Comparison of ENCODE assay signal across 24 mouse cellular contexts in genomic region chr12:73392507-73392906, GRCm38 (mm10).
DNase-seq lines count a peak whose midpoint lies in the region; ATAC-seq and TF ChIP-seq lines count a peak whose summit lies in the region.
"Had no signal": no experiment of that assay in that cellular context is flagged by ENCODE, and none has a peak within 500 bp of the region (broad histone marks: within the 10 kb centered on the region; RNA-seq: fewer than 3 reads in every experiment).

No protein-coding gene starts in this region.

- H3K9me3 ChIP-seq in embryonic facial prominence, embryonic 10.5 days: peaks cover 1% of the 10 kb centered on the region; the same call in 1 of the 2 replicates
- no peaks in the 10 kb centered on the region for H3K9me3 ChIP-seq in embryonic facial prominence, embryonic 14.5 days (ENCODE audit: control insufficient read depth, low read length)
- H3K9me3 ChIP-seq: embryonic facial prominence, embryonic 15.5 days; hindbrain, embryonic 10.5 days; hindbrain, embryonic 13.5 days; intestine, embryonic 15.5 days had no signal

- peaks cover 5% of the 10 kb centered on the region; the same call in 1 of the 2 replicates for H3K4me1 ChIP-seq in heart, adult 2 months (ENCODE audit: control insufficient read depth, insufficient read depth, low read length)
- H3K4me1 ChIP-seq in embryonic facial prominence, embryonic 10.5 days: peaks cover 43% of the 10 kb centered on the region
- H3K4me1 ChIP-seq in embryonic facial prominence, embryonic 14.5 days (ENCODE audit: control insufficient read depth, insufficient read depth, low read length): peaks cover 18% of the 10 kb centered on the region
- H3K4me1 ChIP-seq: intestine, embryonic 15.5 days had no signal

- no peak overlapping the region for H3K9ac ChIP-seq in heart, adult 2 months (ENCODE audit: low read depth, low read length)
- no peak overlapping the region for H3K9ac ChIP-seq in embryonic facial prominence, embryonic 14.5 days (ENCODE audit: low read depth, low read length)
- H3K9ac ChIP-seq: embryonic facial prominence, embryonic 15.5 days; forebrain, postnatal 0 days; hindbrain, embryonic 13.5 days; intestine, embryonic 15.5 days had no signal

- H3K79me2 ChIP-seq in heart, adult 2 months (replicated peaks; ENCODE audit: control insufficient read depth, insufficient read depth, low read length): no peaks in the 10 kb centered on the region

- TF ChIP-seq POLR2A in heart, adult 2 months (IDR thresholded peaks at IDR 0.05; ENCODE audit: insufficient read depth, low read depth, low read length): no peak

- intact Hi-C loops in heart, adult 2 months (cut with DNase I): loop anchor here (5.0 to 10.0 kb wide), 2 partner anchors 48 to 105 kb away; partner anchors contain the start of genes Slc38a6 and Trmt5

- H3K4me3 ChIP-seq in heart, adult 2 months: no peak overlapping the region
- no peak overlapping the region for H3K4me3 ChIP-seq in embryonic facial prominence, embryonic 10.5 days
- H3K4me3 ChIP-seq in embryonic facial prominence, embryonic 14.5 days (ENCODE audit: low read depth, low read length): no peak overlapping the region
- H3K4me3 ChIP-seq: embryonic facial prominence, embryonic 15.5 days; hindbrain, embryonic 10.5 days; hindbrain, embryonic 13.5 days; intestine, embryonic 15.5 days had no signal

- TF ChIP-seq EP300 in heart, adult 2 months (IDR thresholded peaks at IDR 0.05; ENCODE audit: insufficient read depth, low read depth, low read length): no peak

- no peak overlapping the region for H3K4me2 ChIP-seq in embryonic facial prominence, embryonic 14.5 days (ENCODE audit: low read depth, low read length)
- H3K4me2 ChIP-seq: embryonic facial prominence, embryonic 15.5 days; hindbrain, embryonic 13.5 days; intestine, embryonic 15.5 days had no signal

- H3K36me3 ChIP-seq in heart, adult 2 months (ENCODE audit: control insufficient read depth, insufficient read depth, low read length): no peaks in the 10 kb centered on the region
- H3K36me3 ChIP-seq in embryonic facial prominence, embryonic 10.5 days (replicated peaks): no peaks in the 10 kb centered on the region
- no peaks in the 10 kb centered on the region for H3K36me3 ChIP-seq in embryonic facial prominence, embryonic 14.5 days (ENCODE audit: control insufficient read depth, insufficient read depth, low read length)
- H3K36me3 ChIP-seq: embryonic facial prominence, embryonic 15.5 days; hindbrain, embryonic 10.5 days; hindbrain, embryonic 13.5 days; intestine, embryonic 15.5 days had no signal

- H3K27me3 ChIP-seq in heart, adult 2 months (ENCODE audit: control insufficient read depth, insufficient read depth, low read length): no peaks in the 10 kb centered on the region
- H3K27me3 ChIP-seq in embryonic facial prominence, embryonic 10.5 days (replicated peaks; ENCODE audit: low read depth, poor library complexity, severe bottlenecking): no peaks in the 10 kb centered on the region
- no peaks in the 10 kb centered on the region for H3K27me3 ChIP-seq in embryonic facial prominence, embryonic 14.5 days (replicated peaks; ENCODE audit: control insufficient read depth, insufficient read depth, low read length)
- H3K27me3 ChIP-seq: embryonic facial prominence, embryonic 15.5 days; hindbrain, embryonic 13.5 days; intestine, embryonic 15.5 days had no signal

- no peak overlapping the region for H3K27ac ChIP-seq in heart, adult 2 months
- peak overlapping the region; percentile 79; the same call in 1 of the 2 replicates for H3K27ac ChIP-seq in embryonic facial prominence, embryonic 10.5 days (replicated peaks)
- H3K27ac ChIP-seq in embryonic facial prominence, embryonic 14.5 days (replicated peaks; ENCODE audit: low read depth, low read length): no peak overlapping the region; the same call in 1 of the 2 replicates
- H3K27ac ChIP-seq: hindbrain, embryonic 10.5 days; hindbrain, embryonic 13.5 days; intestine, embryonic 15.5 days had no signal

- WGBS in heart, adult 2 months: 67% methylated on average over 1 of the region's 1 CpGs
- 94% methylated on average over 1 of the region's 1 CpGs for WGBS in embryonic facial prominence, embryonic 10.5 days
- WGBS in embryonic facial prominence, embryonic 14.5 days: 78% methylated on average over 1 of the region's 1 CpGs

- ATAC-seq in embryonic facial prominence, embryonic 14.5 days (ENCODE audit: low read depth): peak; percentile 41; the same call in 1 of the 2 replicates
- no peak for ATAC-seq in frontal cortex, adult (ENCODE audit: low TSS enrichment)
- ATAC-seq: CD4-positive, CD25-positive, alpha-beta regulatory T cell, adult 4 months; forebrain, embryonic 14.5 days; forebrain, postnatal 0 days; hindbrain, embryonic 16.5 days; intestine, embryonic 15.5 days had no signal

- peak; percentile 23; the same call in 1 of the 2 replicates for TF ChIP-seq CTCF in heart, adult 2 months (IDR thresholded peaks at IDR 0.05)

- DNase-seq in heart, adult 2 months: no peak
- no peak for DNase-seq in heart, adult 18-20 months
- DNase-seq in embryonic facial prominence, embryonic 10.5 days (ENCODE audit: low spot score): no peak
- DNase-seq in embryonic facial prominence, embryonic 14.5 days (ENCODE audit: low spot score): no peak
- no peak for DNase-seq in adrenal gland, adult 8-10 months
- DNase-seq: adrenal gland, adult 2 months; adrenal gland, postnatal 25 days; cerebellum, adult 11-12 months; cerebellum, adult 8-10 months; cerebellum, postnatal 10 days; cerebellum, postnatal 36 days; embryo, embryonic 11 days; forebrain, postnatal 0 days; gastrocnemius, postnatal 14 days; heart, postnatal 36 days; kidney, adult 11 months had no signal
